Mouse (Mus musculus) E14TG2a.4 (cell line): ENCODE measurements around the gene Smad3.

Source experiments
- CTCF ChIP-seq: conservative IDR thresholded peaks from 2 replicates; pipeline ENCODE4 v1.5.1; 2014; ENCODE audit warnings: low read length
- NANOG ChIP-seq: IDR thresholded peaks from 2 replicates; pipeline ENCODE4 v1.6.1; 2014; ENCODE audit warnings: borderline replicate concordance, low read length, mixed read lengths
- POU5F1 ChIP-seq: IDR thresholded peaks from 2 replicates; pipeline ENCODE4 v1.6.1; 2014; ENCODE audit warnings: low read length, borderline replicate concordance

- no peak for TF ChIP-seq CTCF
- TF ChIP-seq POU5F1, result no peak
- no peak for TF ChIP-seq NANOG
Measured at GRCm38 (mm10) chr9:63633334-63633733, 124.5 kb downstream of the Smad3 start.
